Mouse (Mus musculus) MEL (cell line): Measurements from ENCODE around the gene Zfp827. TPM values are rescaled to one million over a fixed set of nuclear protein-coding genes. Genes with fewer than 3 reads are reported as not detected.

Source experiments
- DNase-seq: peaks from one replicate; pipeline ENCODE4 v3.0.0; 2011; ENCODE audit warnings: low read depth, low spot score
- H3K27ac ChIP-seq: 2 replicates; pipeline ENCODE4 v1.5.1; 2012; ENCODE audit warnings: low read depth, mild to moderate bottlenecking, control low read depth, low read length, moderate library complexity; ENCODE audit not compliant: control insufficient read depth
- H3K27me3 ChIP-seq, 2 experiments: fragments of 150-350 bp in 1 of 2; sonication (generic) in 1 of 2; 2 replicates each; pipeline ENCODE4 v1.6.1; 2012; ENCODE audit warnings: low read length in 2 of 2, mild to moderate bottlenecking in 2 of 2, improper control_type of control experiment in 1 of 2, moderate library complexity in 1 of 2; ENCODE audit not compliant: insufficient read depth in 2 of 2, control insufficient read depth in 1 of 2
- H3K36me3 ChIP-seq, 2 experiments: 2 replicates each; pipeline ENCODE4 v1.6.1; 2012 to 2014; ENCODE audit warnings: low read length in 2 of 2, improper control_type of control experiment in 1 of 2, inconsistent platforms in 1 of 2, mild to moderate bottlenecking in 1 of 2; ENCODE audit not compliant: insufficient read depth in 2 of 2, control insufficient read depth in 1 of 2
- H3K4me1 ChIP-seq, 2 experiments: fragments of 150-350 bp in 1 of 2; sonication (generic) in 1 of 2; 2 replicates each; pipeline ENCODE4 v1.6.1; 2012; ENCODE audit warnings: low read length in 2 of 2, improper control_type of control experiment in 1 of 2, mild to moderate bottlenecking in 1 of 2; ENCODE audit not compliant: insufficient read depth in 2 of 2, control insufficient read depth in 1 of 2
- H3K4me3 ChIP-seq, 2 experiments: fragments of 150-350 bp in 1 of 2; sonication (generic) in 1 of 2; 2 replicates each; pipeline ENCODE4 v1.5.1; 2012; ENCODE audit warnings: low read depth in 2 of 2, low read length in 2 of 2, mild to moderate bottlenecking in 2 of 2, moderate library complexity in 2 of 2, control low read depth in 1 of 2, improper control_type of control experiment in 1 of 2; ENCODE audit not compliant: control insufficient read depth in 1 of 2, insufficient read depth in 1 of 2
- H3K79me2 ChIP-seq: 2 replicates; pipeline ENCODE4 v1.6.1; 2012; ENCODE audit warnings: mild to moderate bottlenecking, low read length, moderate library complexity; ENCODE audit not compliant: control insufficient read depth, poor library complexity, insufficient read depth
- H3K9ac ChIP-seq: 2 replicates; pipeline ENCODE4 v1.6.1; 2012; ENCODE audit warnings: low read depth, mild to moderate bottlenecking, control low read depth, low read length, moderate library complexity; ENCODE audit not compliant: control insufficient read depth, poor library complexity, severe bottlenecking
- H3K9me3 ChIP-seq: fragments of 150-350 bp; sonication (generic); replicated peaks from 2 replicates; pipeline ENCODE4 v1.6.1; 2012; ENCODE audit warnings: mild to moderate bottlenecking, low read length, improper control_type of control experiment, moderate library complexity; ENCODE audit not compliant: insufficient read depth
- BHLHE40 ChIP-seq: IDR thresholded peaks from 2 replicates; pipeline ENCODE4 v1.6.1; 2012; ENCODE audit warnings: low read depth, mild to moderate bottlenecking, inconsistent platforms, low read length, improper control_type of control experiment, borderline replicate concordance
- CHD1 ChIP-seq: IDR thresholded peaks from 2 replicates; pipeline ENCODE4 v1.6.1; 2012; ENCODE audit warnings: low read depth, mild to moderate bottlenecking, inconsistent platforms, low read length, improper control_type of control experiment
- CHD2 ChIP-seq: IDR thresholded peaks from 2 replicates; pipeline ENCODE4 v1.6.1; 2011; ENCODE audit warnings: low read length, improper control_type of control experiment
- CTCF ChIP-seq, 3 experiments: IDR thresholded peaks in 2 of 3; conservative IDR thresholded peaks in 1 of 3; 2 replicates each; pipeline ENCODE4 v1.5.1; 2011 to 2012; ENCODE audit warnings: low read length in 3 of 3, low read depth in 2 of 3, mild to moderate bottlenecking in 2 of 3, improper control_type of control experiment in 1 of 3, inconsistent platforms in 1 of 3, mixed read lengths in 1 of 3, moderate library complexity in 1 of 3; ENCODE audit not compliant: control insufficient read depth in 1 of 3, insufficient read depth in 1 of 3, poor library complexity in 1 of 3, severe bottlenecking in 1 of 3
- E2F4 ChIP-seq: IDR thresholded peaks from 2 replicates; pipeline ENCODE4 v1.6.1; 2011; ENCODE audit warnings: low read depth, low read length, improper control_type of control experiment, borderline replicate concordance
- ELF1 ChIP-seq: IDR thresholded peaks from 2 replicates; pipeline ENCODE4 v1.6.1; 2014; ENCODE audit warnings: low read depth, mild to moderate bottlenecking, inconsistent platforms, low read length, improper control_type of control experiment, moderate library complexity
- ETS1 ChIP-seq: IDR thresholded peaks from 2 replicates; pipeline ENCODE4 v1.6.1; 2012; ENCODE audit warnings: low read depth, mild to moderate bottlenecking, inconsistent platforms, low read length, improper control_type of control experiment, moderate library complexity
- GABPA ChIP-seq: IDR thresholded peaks from 2 replicates; pipeline ENCODE4 v1.6.1; 2012; ENCODE audit warnings: low read depth, mild to moderate bottlenecking, inconsistent platforms, low read length, improper control_type of control experiment, moderate library complexity
- JUND ChIP-seq: IDR thresholded peaks from 2 replicates; pipeline ENCODE4 v1.6.1; 2011; ENCODE audit warnings: low read depth, mild to moderate bottlenecking, improper control_type of control experiment, low read length
- MAZ ChIP-seq: IDR thresholded peaks from 2 replicates; pipeline ENCODE4 v1.6.1; 2012; ENCODE audit warnings: low read depth, mild to moderate bottlenecking, inconsistent platforms, low read length, improper control_type of control experiment
- MYB ChIP-seq: IDR thresholded peaks from 2 replicates; pipeline ENCODE4 v1.6.1; 2011; ENCODE audit warnings: mild to moderate bottlenecking, low read depth, low read length, improper control_type of control experiment
- TBP ChIP-seq: IDR thresholded peaks from 2 replicates; pipeline ENCODE4 v1.8.0; 2011; ENCODE audit warnings: low read depth, low read length, improper control_type of control experiment
- TCF12 ChIP-seq: IDR thresholded peaks from 2 replicates; pipeline ENCODE4 v1.6.1; 2014; ENCODE audit warnings: low read depth, mild to moderate bottlenecking, inconsistent platforms, low read length, improper control_type of control experiment, moderate library complexity
- UBTF ChIP-seq: IDR thresholded peaks from 2 replicates; pipeline ENCODE4 v1.6.1; 2012; ENCODE audit warnings: low read depth, mild to moderate bottlenecking, inconsistent platforms, low read length, improper control_type of control experiment, moderate library complexity, borderline replicate concordance; ENCODE audit not compliant: insufficient read depth
- USF2 ChIP-seq, 2 experiments: IDR thresholded peaks; 2 replicates each; pipeline ENCODE4 v1.6.1; 2011 to 2012; ENCODE audit warnings: improper control_type of control experiment in 2 of 2, low read length in 2 of 2, borderline replicate concordance in 1 of 2, inconsistent platforms in 1 of 2, low read depth in 1 of 2, mild to moderate bottlenecking in 1 of 2; ENCODE audit not compliant: insufficient read depth in 1 of 2
- ZC3H11A ChIP-seq: IDR thresholded peaks from 2 replicates; pipeline ENCODE4 v1.6.1; 2012; ENCODE audit warnings: low read depth, mild to moderate bottlenecking, inconsistent platforms, low read length, improper control_type of control experiment
- ZKSCAN1 ChIP-seq: IDR thresholded peaks from 2 replicates; pipeline ENCODE4 v1.6.1; 2012; ENCODE audit warnings: low read depth, mild to moderate bottlenecking, inconsistent platforms, low read length, improper control_type of control experiment, moderate library complexity
- ZMIZ1 ChIP-seq: IDR thresholded peaks from 2 replicates; pipeline ENCODE4 v1.6.1; 2012; ENCODE audit warnings: low read depth, mild to moderate bottlenecking, inconsistent platforms, low read length, improper control_type of control experiment, moderate library complexity
- ZNF384 ChIP-seq: IDR thresholded peaks from 2 replicates; pipeline ENCODE4 v1.6.1; 2012; ENCODE audit warnings: low read depth, mild to moderate bottlenecking, inconsistent platforms, low read length, improper control_type of control experiment
- polyA plus RNA-seq, 2 experiments: library from polyadenylated mRNA; stranded (reverse) in 1 of 2; unstranded in 1 of 2; fragments of >175 nt in 1 of 2; fragments of >200 nt in 1 of 2; gene quantifications; 2 replicates each; pipeline versions ENCODE4 v1.2.1 to v1.2.4; 2012; ENCODE audit warnings: low replicate concordance in 2 of 2, low read depth in 1 of 2; ENCODE audit not compliant: insufficient read length in 2 of 2, insufficient read depth in 1 of 2, missing spikeins in 1 of 2
- total RNA-seq: library from RNA; depleted of rRNA; stranded (reverse); fragments of 300-350 nt; gene quantifications from 2 replicates; pipeline ENCODE4 v1.2.3, GENCODE M21; 2012

Gene Zfp827
- total and polyA plus RNA-seq, 3 experiments, result not detected

GRCm38 (mm10) chr8:79143729-79144128 lies 115.5 kb downstream of the Zfp827 start:
- Histone ChIP-seq H3K27ac (no peak overlapping the region), H3K9me3 (no peaks in the 10 kb centered on the region), H3K4me1 (no peaks in the 10 kb centered on the region), H3K79me2 (no peaks in the 10 kb centered on the region), H3K27me3 (no peaks in the 10 kb centered on the region), H3K36me3 (no peaks in the 10 kb centered on the region), H3K9ac (no peak overlapping the region), H3K4me3 (no peak overlapping the region)
- TF ChIP-seq ELF1, result no peak
- TF ChIP-seq ZC3H11A, result no peak
- TF ChIP-seq GABPA, result no peak
- TF ChIP-seq E2F4, result no peak
- no peak for TF ChIP-seq CHD2
- TF ChIP-seq ZKSCAN1, result no peak
- no peak for TF ChIP-seq ZNF384
- no peak for TF ChIP-seq ZMIZ1
- DNase-seq, result no peak

GRCm38 (mm10) chr8:79145210-79145609 lies 117.0 kb downstream of the Zfp827 start:
- Histone ChIP-seq H3K9ac (no peak overlapping the region), H3K36me3 (no peaks in the 10 kb centered on the region), H3K4me3 (no peak overlapping the region), H3K4me1 (no peaks in the 10 kb centered on the region), H3K9me3 (no peaks in the 10 kb centered on the region), H3K79me2 (no peaks in the 10 kb centered on the region), H3K27ac (no peak overlapping the region), H3K27me3 (no peaks in the 10 kb centered on the region)
- DNase-seq, result no peak
- TF ChIP-seq ZMIZ1 (no peak), ETS1 (no peak)

- TF ChIP-seq CTCF (IDR thresholded peaks at IDR 0.05 in 2 of 3, conservative IDR thresholded peaks at IDR 0.05 in 1 of 3; ENCODE audit: control insufficient read depth in 1 of 3, insufficient read depth in 1 of 3, low read depth in 2 of 3, low read length in 3 of 3, poor library complexity in 1 of 3, severe bottlenecking in 1 of 3) (no peak), USF2 (IDR thresholded peaks at IDR 0.05; ENCODE audit: borderline replicate concordance in 1 of 2, insufficient read depth in 1 of 2, low read depth in 1 of 2, low read length in 2 of 2) (no peak), ELF1 (no peak), MAZ (no peak), UBTF (no peak), TBP (no peak), CHD1 (no peak), BHLHE40 (no peak), MYB (no peak), TCF12 (no peak), JUND (no peak)
Observed at GRCm38 (mm10) chr8:79145626-79146025, 117.4 kb downstream of the Zfp827 start.

More at GRCm38 (mm10) chr8:79145626-79146025, 117.4 kb downstream of the Zfp827 start:
- Histone ChIP-seq H3K4me1 (no peaks in the 10 kb centered on the region), H3K9me3 (no peaks in the 10 kb centered on the region), H3K4me3 (no peak overlapping the region), H3K27ac (no peak overlapping the region), H3K79me2 (no peaks in the 10 kb centered on the region), H3K9ac (no peak overlapping the region), H3K36me3 (no peaks in the 10 kb centered on the region), H3K27me3 (no peaks in the 10 kb centered on the region)
- no peak for DNase-seq
